26 mouse cellular contexts compared by ENCODE assay signal in genomic region chr8:81847929-81848328, GRCm38 (mm10).
"Had no signal": no experiment of that assay in that cellular context is flagged by ENCODE, and none has a peak within 500 bp of the region (broad histone marks: within the 10 kb centered on the region; RNA-seq: fewer than 3 reads in every experiment).

No protein-coding gene starts in this region.

- H3K4me3 ChIP-seq: embryonic facial prominence, embryonic 10.5 days; embryonic facial prominence, embryonic 12.5 days; embryonic facial prominence, embryonic 13.5 days; embryonic facial prominence, embryonic 15.5 days; erythroblast, embryonic 14.5 days; forebrain, embryonic 10.5 days; forebrain, embryonic 12.5 days; forebrain, embryonic 13.5 days; forebrain, embryonic 15.5 days; gastrocnemius, adult 2 months; heart, adult 2 months had no signal

- ATAC-seq: forebrain, embryonic 13.5 days; forebrain, embryonic 14.5 days; forebrain, embryonic 15.5 days; forebrain, embryonic 16.5 days; forebrain, postnatal 0 days had no signal

- DNase-seq: cerebellum, adult 9-11 months; cerebellum, postnatal 10 days; cerebellum, postnatal 14 days; cerebellum, postnatal 25 days; cerebellum, postnatal 36 days; embryo, embryonic 11 days; forebrain, postnatal 0 days; gastrocnemius, adult 2 months; gastrocnemius, postnatal 10 days; gastrocnemius, postnatal 14 days; gastrocnemius, postnatal 25 days; gastrocnemius, postnatal 36 days; heart, adult 11 months; heart, adult 18-20 months; heart, adult 2 months had no signal

- H3K36me3 ChIP-seq: embryonic facial prominence, embryonic 10.5 days; embryonic facial prominence, embryonic 12.5 days; embryonic facial prominence, embryonic 13.5 days; embryonic facial prominence, embryonic 15.5 days; forebrain, embryonic 10.5 days; forebrain, embryonic 12.5 days; forebrain, embryonic 15.5 days had no signal

- H3K27me3 ChIP-seq: embryonic facial prominence, embryonic 12.5 days; embryonic facial prominence, embryonic 13.5 days; embryonic facial prominence, embryonic 15.5 days; forebrain, embryonic 12.5 days; forebrain, embryonic 13.5 days; forebrain, embryonic 15.5 days had no signal

- H3K4me2 ChIP-seq: embryonic facial prominence, embryonic 12.5 days; embryonic facial prominence, embryonic 13.5 days; embryonic facial prominence, embryonic 15.5 days; forebrain, embryonic 12.5 days; forebrain, embryonic 13.5 days; forebrain, embryonic 15.5 days had no signal
